Mouse (Mus musculus) neural tube, embryonic 13.5 days (tissue): Measurements from ENCODE around the gene Hivep2. TPM values are rescaled to one million over a fixed set of nuclear protein-coding genes. Genes with fewer than 3 reads are reported as not detected.

ENCODE experiments used
- ATAC-seq: fragments of 200-750 bp; cut with Nextera tagmentation; 2 replicates; pipeline ENCODE4 v1.8.0; 2017; ENCODE audit warnings: low read depth, mild to moderate bottlenecking, moderate TSS enrichment, moderate library complexity
- H3K27ac ChIP-seq: fragments of 300-500 bp; sonication (generic); replicated peaks from 2 replicates; pipeline ENCODE4 v1.5.1; 2015; ENCODE audit warnings: moderate library complexity, mild to moderate bottlenecking, inconsistent platforms
- H3K27me3 ChIP-seq: fragments of 300-500 bp; sonication (generic); 2 replicates; pipeline ENCODE4 v1.6.1; 2015; ENCODE audit warnings: mild to moderate bottlenecking, inconsistent platforms
- H3K36me3 ChIP-seq: fragments of 300-500 bp; sonication (generic); 2 replicates; pipeline ENCODE4 v1.6.1; 2015; ENCODE audit warnings: mild to moderate bottlenecking, inconsistent platforms
- H3K4me1 ChIP-seq: fragments of 300-500 bp; sonication (generic); replicated peaks from 2 replicates; pipeline ENCODE4 v1.6.1; 2015; ENCODE audit warnings: inconsistent platforms
- H3K4me2 ChIP-seq: fragments of 300-500 bp; sonication (generic); 2 replicates; pipeline ENCODE4 v1.6.1; 2015; ENCODE audit warnings: inconsistent platforms, mild to moderate bottlenecking, moderate library complexity
- H3K4me3 ChIP-seq: fragments of 300-500 bp; sonication (generic); 2 replicates; pipeline ENCODE4 v1.5.1; 2015; ENCODE audit warnings: mild to moderate bottlenecking, inconsistent platforms
- H3K9ac ChIP-seq: fragments of 300-500 bp; sonication (generic); 2 replicates; pipeline ENCODE4 v1.6.1; 2015; ENCODE audit warnings: moderate library complexity, mild to moderate bottlenecking, inconsistent platforms
- H3K9me3 ChIP-seq: fragments of 300-500 bp; sonication (generic); 2 replicates; pipeline ENCODE4 v1.6.1; 2016; ENCODE audit warnings: inconsistent platforms
- WGBS: fragments of 180-500 bp; shearing (Covaris S2); methylation state at CpG from one replicate; pipeline ENCODE4 v1.1.7; 2015; 5-methylcytosine and 5-hydroxymethylcytosine counted together
- polyA plus RNA-seq: library from polyadenylated mRNA; unstranded; fragments of >200 nt; fragmentation: Nextera tagmentation; extraction: Ambion mirVana; gene quantifications from 2 replicates; pipeline ENCODE4 v1.2.1, GENCODE M21; 2015

Hivep2 gene
- polyA plus RNA-seq, 1 experiment from 2014 or later: 9.5 TPM

DNA sequence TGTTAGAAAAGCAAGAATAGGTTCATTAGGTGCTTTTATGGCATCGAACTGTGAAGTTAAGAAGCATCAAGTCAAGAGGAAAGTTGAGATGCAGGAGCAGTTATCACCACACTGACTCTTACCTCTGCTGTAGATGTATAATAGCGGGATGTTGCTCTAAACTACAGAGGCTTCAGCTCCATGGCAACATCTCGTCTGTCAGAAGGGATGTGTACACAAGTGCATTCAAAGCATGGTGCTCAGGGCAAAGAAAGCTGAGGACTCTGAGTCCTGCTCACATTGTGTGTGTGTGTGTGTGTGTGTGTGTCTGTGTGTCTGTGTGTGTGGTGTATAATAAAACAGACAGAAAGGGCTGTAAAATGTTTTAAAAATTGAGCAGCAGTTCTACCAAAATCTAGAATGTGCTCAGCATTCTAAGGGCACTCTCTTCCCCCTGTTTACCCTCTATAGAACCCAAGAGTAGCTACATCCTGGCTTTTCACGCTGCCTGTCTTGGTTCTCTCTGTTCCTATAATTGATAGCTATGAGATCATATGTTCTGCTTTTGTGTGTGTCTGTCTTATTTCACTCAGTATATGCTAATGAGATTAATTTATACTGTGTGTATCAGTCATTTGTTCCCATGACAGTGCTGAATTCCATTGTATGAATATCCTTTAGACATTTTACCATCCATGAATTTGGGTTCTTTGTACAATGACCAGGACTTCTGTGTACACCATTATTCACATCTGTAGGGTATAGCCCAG lies 39.1 kb downstream of the Hivep2 start:
- Histone ChIP-seq H3K4me3 (no peak overlapping the region), H3K36me3 (no peaks in the 10 kb centered on the region), H3K27me3 (no peaks in the 10 kb centered on the region), H3K9ac (no peak overlapping the region), H3K27ac (no peak overlapping the region), H3K9me3 (no peaks in the 10 kb centered on the region), H3K4me2 (no peak overlapping the region), H3K4me1 (peaks cover 7% of the 10 kb centered on the region; the same call in 1 of the 2 replicates)
- peak; percentile 43; the same call in 1 of the 2 replicates for ATAC-seq
- WGBS: 42% methylated on average over 4 of the region's 4 CpGs

DNA sequence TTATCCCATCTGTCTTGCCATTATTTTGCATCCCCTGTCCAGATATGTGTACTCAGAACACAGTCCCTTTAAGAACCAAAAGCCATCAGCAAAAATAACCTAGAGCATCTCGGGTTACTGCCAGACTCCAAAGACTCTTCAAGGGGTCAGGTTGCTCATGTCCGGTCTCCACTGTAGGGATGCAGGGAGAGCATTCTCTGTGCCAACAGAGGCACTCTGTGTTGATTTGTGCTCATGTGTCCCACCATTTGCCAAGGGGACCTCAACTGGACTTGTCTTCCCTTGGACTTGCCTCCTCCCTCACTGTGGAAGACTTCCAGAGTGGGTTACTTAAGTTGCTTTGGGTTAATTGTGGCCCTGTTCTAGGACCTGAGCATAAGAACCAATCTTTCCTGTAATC lies 43.8 kb downstream of the Hivep2 start:
- WGBS: 87% methylated on average over 2 of the region's 2 CpGs
- Histone ChIP-seq H3K4me1 (peaks cover 4% of the 10 kb centered on the region; the same call in 1 of the 2 replicates), H3K36me3 (no peaks in the 10 kb centered on the region), H3K4me3 (no peak overlapping the region), H3K4me2 (no peak overlapping the region), H3K27me3 (no peaks in the 10 kb centered on the region), H3K9me3 (no peaks in the 10 kb centered on the region), H3K27ac (no peak overlapping the region), H3K9ac (no peak overlapping the region)
- no peak for ATAC-seq

DNA sequence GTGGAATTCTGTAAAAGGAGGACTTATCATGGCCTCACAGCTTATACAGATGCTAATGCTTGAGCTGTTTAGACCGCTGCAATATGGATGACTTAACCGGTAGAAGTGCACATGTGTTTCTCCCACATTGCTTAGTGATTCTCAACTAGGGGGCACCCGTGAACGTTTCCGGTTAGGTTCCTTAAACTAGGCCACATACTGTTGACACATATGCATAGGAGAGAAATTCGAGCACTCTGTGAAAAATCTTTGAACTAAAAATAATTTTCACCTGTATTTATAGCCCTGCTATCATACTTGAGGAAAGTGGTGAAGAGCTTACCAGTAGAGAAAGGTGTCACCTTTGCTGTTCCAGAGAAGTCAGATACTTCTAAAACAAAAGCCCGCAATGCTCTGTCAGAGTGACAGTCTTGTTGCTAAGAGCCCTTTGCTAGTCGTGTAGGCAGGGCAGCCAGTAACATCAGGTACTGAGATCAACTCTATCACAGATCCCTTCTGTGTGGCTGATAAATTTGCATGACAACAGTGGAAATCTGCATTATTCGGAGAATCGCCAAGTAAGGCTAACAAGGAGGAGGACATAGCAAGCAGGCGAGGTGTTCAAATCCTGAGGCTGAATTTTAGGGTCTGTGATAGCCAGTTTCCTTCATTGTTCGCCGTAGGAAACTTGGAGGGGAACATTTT lies 50.6 kb downstream of the Hivep2 start:
- H3K27ac ChIP-seq: no peak overlapping the region
- H3K27me3 ChIP-seq: no peaks in the 10 kb centered on the region
- H3K9ac ChIP-seq: no peak overlapping the region
- no peak overlapping the region for H3K4me3 ChIP-seq
- no peak overlapping the region for H3K4me2 ChIP-seq
- no peaks in the 10 kb centered on the region for H3K9me3 ChIP-seq
- 52% methylated on average over 13 of the region's 13 CpGs for WGBS
- ATAC-seq: no peak
- H3K36me3 ChIP-seq: no peaks in the 10 kb centered on the region
- H3K4me1 ChIP-seq: peaks cover 33% of the 10 kb centered on the region

DNA sequence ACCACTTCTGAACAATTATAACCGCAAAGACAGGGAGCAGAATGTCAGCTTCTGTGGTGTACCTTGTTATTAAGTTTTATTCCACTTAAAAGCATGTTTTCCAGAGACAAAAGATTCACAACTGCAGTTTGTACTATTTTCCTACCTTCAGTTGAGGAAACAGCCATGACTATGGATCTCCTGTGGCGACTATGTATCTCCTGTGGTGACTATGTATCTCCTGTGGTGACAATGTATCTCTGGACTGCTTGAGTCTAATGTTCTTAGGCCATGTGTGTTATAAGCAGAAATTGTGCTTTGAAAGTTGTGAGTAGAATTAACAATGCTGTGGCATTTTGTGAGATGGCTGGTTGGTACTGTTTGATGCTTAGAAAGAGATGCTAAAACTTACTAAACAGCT lies 51.5 kb downstream of the Hivep2 start:
- Histone ChIP-seq H3K9ac (no peak overlapping the region), H3K27me3 (no peaks in the 10 kb centered on the region), H3K4me3 (no peak overlapping the region), H3K4me2 (no peak overlapping the region), H3K9me3 (no peaks in the 10 kb centered on the region), H3K36me3 (no peaks in the 10 kb centered on the region), H3K4me1 (peaks cover 33% of the 10 kb centered on the region), H3K27ac (no peak overlapping the region)
- no peak for ATAC-seq
- WGBS: 51% methylated on average over 2 of the region's 2 CpGs

DNA sequence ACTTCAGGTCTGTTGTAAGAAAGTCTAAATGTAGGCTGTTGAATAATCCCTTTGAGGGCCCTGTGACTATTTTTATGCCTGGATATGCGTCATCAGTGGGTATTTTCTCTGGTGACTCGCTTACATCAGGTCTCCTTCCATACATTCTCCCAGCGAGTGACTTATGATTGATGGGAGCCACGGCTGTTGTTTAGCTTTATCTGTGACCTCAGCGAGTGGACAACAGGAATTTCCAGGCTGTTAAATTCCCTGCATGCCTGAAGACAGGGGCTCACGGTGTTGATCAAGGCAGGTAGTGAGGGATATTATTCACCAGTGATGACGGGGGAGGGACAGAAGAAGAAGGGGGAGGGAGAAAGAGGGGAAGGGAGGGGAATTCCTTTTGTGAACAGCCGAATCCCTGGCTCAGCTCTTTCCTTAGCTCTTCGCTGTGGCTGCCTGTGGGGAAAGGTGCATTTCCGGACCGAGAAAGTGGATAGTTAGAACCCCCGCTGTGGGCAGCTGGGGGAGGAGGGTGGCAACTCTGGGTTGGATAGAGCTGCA lies 52.0 kb downstream of the Hivep2 start:
- Histone ChIP-seq H3K4me1 (peaks cover 33% of the 10 kb centered on the region), H3K4me3 (peak overlapping the region; percentile 22), H3K9ac (peak overlapping the region; percentile 49; the same call in 1 of the 2 replicates), H3K36me3 (no peaks in the 10 kb centered on the region), H3K27me3 (no peaks in the 10 kb centered on the region), H3K9me3 (no peaks in the 10 kb centered on the region), H3K27ac (peak overlapping the region; percentile 61; the same call in 1 of the 2 replicates), H3K4me2 (peak overlapping the region; percentile 48)
- peak; percentile 44; the same call in 1 of the 2 replicates for ATAC-seq
- 3% methylated on average over 12 of the region's 12 CpGs for WGBS

DNA sequence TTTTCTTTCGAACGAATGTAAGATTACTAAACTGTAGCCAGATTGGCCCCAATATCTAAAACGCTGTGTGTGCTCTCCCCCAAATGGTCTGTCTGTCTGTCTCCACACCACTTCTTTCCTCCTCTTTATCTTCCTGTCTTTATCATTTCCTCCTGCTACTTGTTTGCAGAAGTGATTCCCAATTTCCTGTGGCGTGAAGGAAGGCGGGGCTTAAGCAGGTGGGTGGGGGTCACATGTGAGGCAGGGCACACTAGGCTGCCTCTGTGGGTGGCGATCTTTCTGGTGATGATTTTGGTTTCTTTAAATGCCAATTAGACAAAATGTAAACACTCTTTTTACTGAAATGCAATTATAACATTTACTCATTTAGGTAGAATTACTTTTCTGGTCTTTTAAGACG lies 52.8 kb downstream of the Hivep2 start:
- no peaks in the 10 kb centered on the region for H3K9me3 ChIP-seq
- H3K9ac ChIP-seq: no peak overlapping the region
- ATAC-seq: no peak
- H3K27ac ChIP-seq: no peak overlapping the region
- 37% methylated on average over 7 of the region's 7 CpGs for WGBS
- no peaks in the 10 kb centered on the region for H3K36me3 ChIP-seq
- peaks cover 33% of the 10 kb centered on the region for H3K4me1 ChIP-seq
- no peaks in the 10 kb centered on the region for H3K27me3 ChIP-seq
- H3K4me3 ChIP-seq: no peak overlapping the region
- peak overlapping the region; percentile 48; the same call in 1 of the 2 replicates for H3K4me2 ChIP-seq

DNA sequence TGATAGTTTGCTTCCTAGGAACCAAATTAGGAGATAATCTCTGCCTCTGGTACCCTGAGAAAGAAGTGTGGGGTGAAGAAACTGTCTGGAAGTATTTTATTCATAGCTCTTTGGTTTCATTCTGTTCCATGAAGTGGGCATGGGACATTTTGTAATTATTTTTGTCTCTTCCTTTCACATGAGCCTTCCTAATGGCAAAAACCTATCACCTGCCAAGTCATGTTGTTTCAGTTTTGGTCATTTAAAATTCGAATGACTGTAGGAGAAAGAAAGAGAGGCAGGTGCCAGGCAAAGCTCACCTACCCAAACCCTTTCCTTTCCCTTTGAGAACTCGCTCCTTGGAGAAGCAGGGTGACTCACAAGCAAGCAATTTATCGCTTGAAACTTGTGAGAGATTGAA lies 53.3 kb downstream of the Hivep2 start:
- peaks cover 33% of the 10 kb centered on the region for H3K4me1 ChIP-seq
- 64% methylated on average over 3 of the region's 3 CpGs for WGBS
- no peak overlapping the region for H3K27ac ChIP-seq
- no peak for ATAC-seq
- H3K27me3 ChIP-seq: no peaks in the 10 kb centered on the region
- no peaks in the 10 kb centered on the region for H3K36me3 ChIP-seq
- no peak overlapping the region for H3K4me2 ChIP-seq
- H3K9ac ChIP-seq: no peak overlapping the region
- H3K4me3 ChIP-seq: no peak overlapping the region
- H3K9me3 ChIP-seq: no peaks in the 10 kb centered on the region

DNA sequence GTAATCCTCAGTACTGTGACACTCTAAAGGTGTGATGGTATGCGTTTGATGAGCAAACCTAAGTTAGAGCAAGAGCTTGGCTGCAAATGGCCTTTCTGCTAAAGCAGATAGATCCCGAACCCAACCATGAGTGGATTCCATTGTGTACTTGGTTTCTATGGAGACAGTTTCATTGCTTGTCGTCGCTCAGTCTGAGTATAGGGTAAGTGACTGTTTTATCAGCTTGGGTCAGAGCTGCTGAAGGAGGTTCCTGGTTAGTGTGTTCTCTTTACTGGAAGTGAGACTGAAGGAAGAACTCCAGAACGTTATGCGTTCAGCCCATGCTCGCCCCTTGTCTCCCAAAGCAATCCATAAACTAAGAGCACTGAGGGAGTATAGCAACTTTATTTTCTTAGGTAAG lies 54.4 kb downstream of the Hivep2 start:
- no peak overlapping the region for H3K27ac ChIP-seq
- WGBS: 42% methylated on average over 7 of the region's 7 CpGs
- H3K4me3 ChIP-seq: no peak overlapping the region

DNA sequence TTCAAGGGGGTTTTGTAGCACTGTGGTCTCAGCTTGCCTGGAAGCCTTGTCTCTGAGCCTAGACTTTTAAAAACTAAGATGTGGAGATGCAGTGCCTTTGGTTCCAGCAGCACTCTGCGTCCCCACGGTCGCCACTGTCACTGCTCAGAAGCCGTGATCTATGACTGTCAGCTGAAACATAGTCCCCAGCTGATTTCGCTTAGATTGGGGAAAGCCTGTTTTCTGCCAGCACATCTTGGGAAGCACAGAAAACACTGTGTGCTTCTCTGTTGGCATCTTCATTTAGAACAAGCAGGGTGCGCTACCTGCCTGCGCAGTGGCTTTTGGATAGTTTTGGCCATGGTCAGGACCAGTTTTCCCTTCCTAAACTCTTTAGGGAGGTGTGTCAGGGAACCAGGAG lies 59.1 kb downstream of the Hivep2 start:
- Histone ChIP-seq H3K9ac (no peak overlapping the region), H3K36me3 (no peaks in the 10 kb centered on the region), H3K9me3 (no peaks in the 10 kb centered on the region), H3K27me3 (no peaks in the 10 kb centered on the region), H3K4me3 (no peak overlapping the region), H3K27ac (no peak overlapping the region), H3K4me1 (peaks cover 5% of the 10 kb centered on the region; the same call in 1 of the 2 replicates), H3K4me2 (no peak overlapping the region)
- 80% methylated on average over 7 of the region's 7 CpGs for WGBS
- ATAC-seq: no peak

More for the DNA sequence above, 54.4 kb downstream of the Hivep2 start:
- no peak overlapping the region for H3K4me2 ChIP-seq
- H3K36me3 ChIP-seq: no peaks in the 10 kb centered on the region
- H3K9me3 ChIP-seq: no peaks in the 10 kb centered on the region
- no peak overlapping the region for H3K9ac ChIP-seq
- peaks cover 33% of the 10 kb centered on the region for H3K4me1 ChIP-seq
- H3K27me3 ChIP-seq: no peaks in the 10 kb centered on the region
- no peak for ATAC-seq

DNA sequence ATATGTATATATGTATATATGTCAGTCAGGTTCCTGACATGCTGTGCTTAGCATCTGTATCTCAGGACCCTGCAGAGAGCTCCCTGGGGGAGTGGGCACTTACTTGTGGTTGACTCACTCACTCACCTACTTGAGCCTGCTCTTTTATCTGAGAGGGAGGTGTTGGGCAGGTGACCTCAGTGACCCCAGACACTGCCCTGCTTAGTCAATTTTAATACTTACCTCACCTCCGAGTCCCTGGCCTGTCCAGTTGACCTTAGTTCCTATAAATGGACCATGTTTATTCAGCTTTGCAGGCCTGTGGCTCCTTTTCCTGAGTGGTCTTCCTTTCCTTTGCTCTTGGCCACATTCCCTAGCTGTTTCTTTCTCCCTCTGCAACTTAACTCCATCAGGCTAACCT lies 61.9 kb downstream of the Hivep2 start:
- WGBS: 78% methylated on average over 1 of the region's 1 CpGs
- no peak overlapping the region for H3K27ac ChIP-seq

DNA sequence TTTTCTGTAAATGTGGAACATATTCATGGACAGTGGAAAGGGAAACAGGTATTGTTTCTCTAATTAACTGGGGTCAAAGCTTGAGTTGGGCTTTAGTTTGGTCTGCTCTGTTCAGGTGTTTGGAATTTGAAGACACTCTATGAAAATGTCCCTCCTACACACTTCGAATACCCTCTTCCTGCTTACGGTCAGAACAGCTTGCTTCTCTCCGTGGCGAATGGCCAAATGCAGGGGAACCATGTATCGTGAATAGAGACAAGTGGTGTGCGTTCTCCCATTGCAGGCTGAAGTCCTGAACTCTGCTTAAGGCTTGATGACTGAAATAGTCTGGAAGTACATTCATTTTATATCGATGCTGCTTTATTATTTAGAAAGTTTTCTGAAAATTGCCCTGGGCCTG lies 63.1 kb downstream of the Hivep2 start:
- Histone ChIP-seq H3K4me2 (no peak overlapping the region), H3K27me3 (no peaks in the 10 kb centered on the region), H3K36me3 (no peaks in the 10 kb centered on the region), H3K27ac (no peak overlapping the region), H3K9ac (no peak overlapping the region), H3K9me3 (no peaks in the 10 kb centered on the region), H3K4me3 (no peak overlapping the region), H3K4me1 (no peaks in the 10 kb centered on the region; the same call in 1 of the 2 replicates)
- 90% methylated on average over 7 of the region's 7 CpGs for WGBS
- no peak for ATAC-seq

More for the DNA sequence above, 61.9 kb downstream of the Hivep2 start:
- no peak for ATAC-seq
- Histone ChIP-seq H3K9me3 (no peaks in the 10 kb centered on the region), H3K27me3 (no peaks in the 10 kb centered on the region), H3K4me3 (no peak overlapping the region), H3K4me1 (no peaks in the 10 kb centered on the region; the same call in 1 of the 2 replicates), H3K9ac (no peak overlapping the region), H3K36me3 (no peaks in the 10 kb centered on the region), H3K4me2 (no peak overlapping the region)

DNA sequence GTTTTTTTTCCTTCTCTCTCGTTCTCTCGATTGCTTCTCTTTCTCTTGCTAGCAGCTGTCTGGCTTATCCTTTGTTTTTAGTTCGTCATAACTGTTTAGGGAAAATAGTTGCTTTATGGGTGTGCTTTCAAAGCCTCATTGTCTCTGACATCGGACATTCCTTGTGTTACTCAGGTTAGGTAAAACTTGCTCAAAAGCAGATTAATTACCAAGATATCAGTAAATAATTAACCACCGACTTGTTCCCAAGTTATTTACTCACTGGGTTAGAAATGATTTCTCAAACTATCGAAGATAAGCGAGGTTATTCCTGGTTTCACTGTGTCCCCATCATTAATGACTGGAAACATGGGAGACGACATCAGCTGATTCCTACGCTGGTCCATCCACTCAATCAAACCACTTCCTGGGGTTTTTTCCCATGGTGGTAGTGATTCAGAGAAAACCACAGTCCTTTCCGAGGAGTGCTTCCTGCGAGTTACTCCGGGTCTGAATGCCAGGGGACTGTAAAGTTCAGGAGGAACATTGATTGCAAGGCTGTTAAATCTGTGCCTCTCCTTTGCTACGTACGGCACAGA lies 64.7 kb downstream of the Hivep2 start:
- Histone ChIP-seq H3K4me3 (no peak overlapping the region), H3K9ac (no peak overlapping the region), H3K36me3 (no peaks in the 10 kb centered on the region), H3K9me3 (no peaks in the 10 kb centered on the region), H3K4me2 (no peak overlapping the region), H3K27me3 (no peaks in the 10 kb centered on the region), H3K4me1 (no peaks in the 10 kb centered on the region), H3K27ac (no peak overlapping the region)
- 84% methylated on average over 14 of the region's 14 CpGs for WGBS
- ATAC-seq: no peak
